ENCODE assay signal across 13 mouse cellular contexts in genomic region chr19:48331640-48332039, GRCm38 (mm10).
A peak's percentile ranks its signal among the peaks of the same experiment; 100 is the strongest.
DNase-seq lines count a peak whose midpoint lies in the region; ATAC-seq and TF ChIP-seq lines count a peak whose summit lies in the region.
"Had no signal": no experiment of that assay in that cellular context is flagged by ENCODE, and none has a peak within 500 bp of the region (broad histone marks: within the 10 kb centered on the region; RNA-seq: fewer than 3 reads in every experiment).

No protein-coding gene starts in this region.

- H3K9me3 ChIP-seq in forebrain, embryonic 11.5 days (ENCODE audit: control insufficient read depth, low read length), result no peaks in the 10 kb centered on the region
- H3K9me3 ChIP-seq in forebrain, embryonic 14.5 days (replicated peaks; ENCODE audit: control insufficient read depth, low read length), result no peaks in the 10 kb centered on the region
- H3K9me3 ChIP-seq in kidney, embryonic 15.5 days (replicated peaks), result no peaks in the 10 kb centered on the region
- no peaks in the 10 kb centered on the region for H3K9me3 ChIP-seq in stomach, postnatal 0 days (ENCODE audit: control insufficient read depth, low read length)
- H3K9me3 ChIP-seq: embryonic facial prominence, embryonic 15.5 days; liver, embryonic 13.5 days had no signal

- 0 out of 2 replicates have a peak, but pooled peaks have one; percentile 24 for ATAC-seq in forebrain, embryonic 11.5 days (replicated peaks; ENCODE audit: low FRiP score)
- no peak for ATAC-seq in forebrain, embryonic 14.5 days
- no peak for ATAC-seq in kidney, embryonic 15.5 days (replicated peaks; ENCODE audit: low FRiP score)
- ATAC-seq in stomach, postnatal 0 days (ENCODE audit: low FRiP score, low TSS enrichment), result no peak
- ATAC-seq: activated CD4-positive, CD25-positive, alpha-beta regulatory T cell, adult 4 months had no signal

- H3K4me1 ChIP-seq in forebrain, embryonic 11.5 days (replicated peaks; ENCODE audit: control insufficient read depth, insufficient read depth, low read length), result no peaks in the 10 kb centered on the region
- H3K4me1 ChIP-seq in forebrain, embryonic 14.5 days (ENCODE audit: control insufficient read depth, insufficient read depth, low read length), result 0 out of 2 replicates have a peak, but pooled peaks cover 3% of the 10 kb centered on the region
- H3K4me1 ChIP-seq in kidney, embryonic 15.5 days, result no peaks in the 10 kb centered on the region
- H3K4me1 ChIP-seq in stomach, postnatal 0 days (replicated peaks; ENCODE audit: control insufficient read depth, insufficient read depth), result no peaks in the 10 kb centered on the region
- H3K4me1 ChIP-seq: embryonic facial prominence, embryonic 15.5 days; liver, embryonic 13.5 days had no signal

- no peak overlapping the region for H3K27ac ChIP-seq in forebrain, embryonic 11.5 days (ENCODE audit: low read depth, low read length)
- no peak overlapping the region for H3K27ac ChIP-seq in forebrain, embryonic 14.5 days (ENCODE audit: low read depth, low read length)
- no peak overlapping the region for H3K27ac ChIP-seq in kidney, embryonic 15.5 days
- no peak overlapping the region for H3K27ac ChIP-seq in stomach, postnatal 0 days (replicated peaks)
- H3K27ac ChIP-seq: embryonic facial prominence, embryonic 15.5 days; liver, embryonic 13.5 days had no signal

- no peak for TF ChIP-seq EP300 in stomach, postnatal 0 days (optimal IDR thresholded peaks at IDR 0.05)

- H3K36me3 ChIP-seq in forebrain, embryonic 11.5 days (ENCODE audit: control insufficient read depth, insufficient read depth, low read length), result no peaks in the 10 kb centered on the region
- H3K36me3 ChIP-seq in forebrain, embryonic 14.5 days (ENCODE audit: control insufficient read depth, insufficient read depth, low read length), result no peaks in the 10 kb centered on the region
- H3K36me3 ChIP-seq in kidney, embryonic 15.5 days, result no peaks in the 10 kb centered on the region
- no peaks in the 10 kb centered on the region for H3K36me3 ChIP-seq in stomach, postnatal 0 days (ENCODE audit: control insufficient read depth, insufficient read depth, low read length)
- H3K36me3 ChIP-seq: embryonic facial prominence, embryonic 15.5 days; liver, embryonic 13.5 days had no signal

- no peak for DNase-seq in forebrain, embryonic 11.5 days (ENCODE audit: low spot score)
- DNase-seq in forebrain, embryonic 14.5 days (ENCODE audit: low spot score), result no peak
- DNase-seq in kidney, postnatal 14 days, result peak; percentile 6
- DNase-seq in urinary bladder, postnatal 14 days (ENCODE audit: low spot score), result peak; percentile 3
- DNase-seq in urinary bladder, postnatal 10 days (ENCODE audit: low spot score), result no peak
- DNase-seq in stomach, postnatal 0 days (ENCODE audit: low spot score), result no peak
- DNase-seq in frontal cortex, adult 2 months (ENCODE audit: extremely low spot score in 1 of 2, low spot score in 1 of 2), result no peak
- DNase-seq: gastrocnemius, postnatal 10 days; liver, embryonic 13.5 days had no signal

- WGBS in forebrain, embryonic 11.5 days, result 22% methylated on average over 1 of the region's 1 CpGs
- WGBS in forebrain, embryonic 14.5 days, result 9% methylated on average over 1 of the region's 1 CpGs
- 29% methylated on average over 1 of the region's 1 CpGs for WGBS in kidney, embryonic 15.5 days
- whole genome bisulfite sequencing in stomach, postnatal 0 days, result 12% methylated on average over 1 of the region's 1 CpGs

- peak; percentile 62 for TF ChIP-seq CTCF in stomach, postnatal 0 days (IDR thresholded peaks at IDR 0.05; ENCODE audit: low read depth)

- H3K4me2 ChIP-seq in forebrain, embryonic 11.5 days (ENCODE audit: low read depth, low read length, severe bottlenecking), result no peak overlapping the region
- H3K4me2 ChIP-seq in forebrain, embryonic 14.5 days (ENCODE audit: low read length), result no peak overlapping the region
- H3K4me2 ChIP-seq in kidney, embryonic 15.5 days, result no peak overlapping the region
- H3K4me2 ChIP-seq in stomach, postnatal 0 days (replicated peaks; ENCODE audit: low read depth), result no peak overlapping the region
- H3K4me2 ChIP-seq: embryonic facial prominence, embryonic 15.5 days; liver, embryonic 13.5 days had no signal

- H3K27me3 ChIP-seq in forebrain, embryonic 11.5 days (ENCODE audit: control insufficient read depth, insufficient read depth, low read length), result no peaks in the 10 kb centered on the region
- no peaks in the 10 kb centered on the region for H3K27me3 ChIP-seq in forebrain, embryonic 14.5 days (replicated peaks; ENCODE audit: control insufficient read depth, insufficient read depth, low read length)
- 0 out of 2 replicates have a peak, but pooled peaks cover 4% of the 10 kb centered on the region for H3K27me3 ChIP-seq in kidney, embryonic 15.5 days
- no peaks in the 10 kb centered on the region for H3K27me3 ChIP-seq in stomach, postnatal 0 days (ENCODE audit: control insufficient read depth, insufficient read depth, low read length)
- H3K27me3 ChIP-seq: embryonic facial prominence, embryonic 15.5 days; liver, embryonic 13.5 days had no signal

- no peak overlapping the region for H3K4me3 ChIP-seq in forebrain, embryonic 11.5 days (ENCODE audit: low read depth, low read length)
- H3K4me3 ChIP-seq in forebrain, embryonic 14.5 days (ENCODE audit: low read depth, low read length), result no peak overlapping the region
- no peak overlapping the region for H3K4me3 ChIP-seq in kidney, embryonic 15.5 days (replicated peaks)
- no peak overlapping the region for H3K4me3 ChIP-seq in stomach, postnatal 0 days (ENCODE audit: low read depth, low read length)
- H3K4me3 ChIP-seq: embryonic facial prominence, embryonic 15.5 days; liver, embryonic 13.5 days; myocyte had no signal

- H3K9ac ChIP-seq in forebrain, embryonic 11.5 days (ENCODE audit: low read length), result no peak overlapping the region
- no peak overlapping the region for H3K9ac ChIP-seq in forebrain, embryonic 14.5 days (ENCODE audit: low read length)
- H3K9ac ChIP-seq in kidney, embryonic 15.5 days, result no peak overlapping the region
- no peak overlapping the region for H3K9ac ChIP-seq in stomach, postnatal 0 days (ENCODE audit: low read length)
- H3K9ac ChIP-seq: embryonic facial prominence, embryonic 15.5 days; liver, embryonic 13.5 days had no signal

Comparison
In these comparisons a context has a peak if more than half of its experiments do, and no peak if none do; other contexts are left out.
1. DNase-seq: peak in kidney, postnatal 14 days (single experiment) and urinary bladder, postnatal 14 days (single experiment); none in forebrain, embryonic 11.5 days (single experiment), forebrain, embryonic 14.5 days (single experiment), urinary bladder, postnatal 10 days (single experiment), stomach, postnatal 0 days (single experiment) and frontal cortex, adult 2 months (0 of 2).